Mouse (Mus musculus) bone marrow macrophage, adult 2 months (primary cell): ENCODE results near the gene Dpysl4.

Experiments
- CTCF ChIP-seq: IDR thresholded peaks from 2 replicates; pipeline ENCODE4 v1.5.1; 2012; ENCODE audit warnings: low read depth, mild to moderate bottlenecking, low read length, moderate library complexity
- POLR2A ChIP-seq: IDR thresholded peaks from 2 replicates; pipeline ENCODE4 v1.6.1; 2012; ENCODE audit warnings: mild to moderate bottlenecking, low read depth, low read length, borderline replicate concordance

GRCm38 (mm10) chr7:139133446-139133845, 47.6 kb downstream of the Dpysl4 start:
- TF ChIP-seq POLR2A = no peak
- TF ChIP-seq CTCF = no peak
